Mouse (Mus musculus) midbrain, embryonic 11.5 days (tissue): ENCODE results near the gene Larp1. TPM values are rescaled to one million over a fixed set of nuclear protein-coding genes. Genes with fewer than 3 reads are reported as not detected.

Experiments
- ATAC-seq: fragments of 200-750 bp; cut with Nextera tagmentation; 2 replicates; pipeline ENCODE4 v1.8.0; 2017; ENCODE audit warnings: moderate TSS enrichment, moderate library complexity; ENCODE audit not compliant: low FRiP score
- DNase-seq: peaks from one replicate; pipeline ENCODE4 v3.0.0; 2015; ENCODE audit warnings: low spot score; ENCODE audit errors: missing footprints
- H3K27ac ChIP-seq: fragments of 300-500 bp; sonication (generic); 2 replicates; pipeline ENCODE4 v1.5.1; 2014; ENCODE audit warnings: low read depth, low read length
- H3K27me3 ChIP-seq: fragments of 300-500 bp; sonication (generic); 2 replicates; pipeline ENCODE4 v1.6.1; 2014; ENCODE audit warnings: mild to moderate bottlenecking, low read length, moderate library complexity, mixed read lengths; ENCODE audit not compliant: control insufficient read depth, insufficient read depth
- H3K36me3 ChIP-seq: fragments of 300-500 bp; sonication (generic); 2 replicates; pipeline ENCODE4 v1.6.1; 2014; ENCODE audit warnings: mild to moderate bottlenecking, low read length, moderate library complexity, mixed read lengths; ENCODE audit not compliant: control insufficient read depth, insufficient read depth
- H3K4me1 ChIP-seq: fragments of 300-500 bp; sonication (generic); 2 replicates; pipeline ENCODE4 v1.6.1; 2014; ENCODE audit warnings: low read length; ENCODE audit not compliant: control insufficient read depth, insufficient read depth
- H3K4me2 ChIP-seq: fragments of 300-500 bp; sonication (generic); 2 replicates; pipeline ENCODE4 v1.6.1; 2014; ENCODE audit warnings: mild to moderate bottlenecking, moderate library complexity
- H3K4me3 ChIP-seq: fragments of 300-500 bp; sonication (generic); 2 replicates; pipeline ENCODE4 v1.5.1; 2014; ENCODE audit warnings: low read depth, low read length
- H3K9ac ChIP-seq: fragments of 300-500 bp; sonication (generic); 2 replicates; pipeline ENCODE4 v1.6.1; 2014; ENCODE audit warnings: low read length
- H3K9me3 ChIP-seq: fragments of 300-500 bp; sonication (generic); 2 replicates; pipeline ENCODE4 v1.6.1; 2016; ENCODE audit warnings: low read length; ENCODE audit not compliant: control insufficient read depth
- WGBS: fragments of 180-500 bp; shearing (Covaris S2); extraction: QIAGEN DNeasy Blood & Tissue Kit; methylation state at CpG from one replicate; pipeline ENCODE4 v1.1.7; 2014; 5-methylcytosine and 5-hydroxymethylcytosine counted together
- polyA plus RNA-seq: library from polyadenylated mRNA; unstranded; fragments of >200 nt; fragmentation: Nextera tagmentation; extraction: Ambion mirVana; gene quantifications from 2 replicates; pipeline ENCODE4 v1.2.1, GENCODE M21; 2014

The Larp1 gene
- polyA plus RNA-seq, 1 experiment from 2014 or later: 14.0 TPM

DNA sequence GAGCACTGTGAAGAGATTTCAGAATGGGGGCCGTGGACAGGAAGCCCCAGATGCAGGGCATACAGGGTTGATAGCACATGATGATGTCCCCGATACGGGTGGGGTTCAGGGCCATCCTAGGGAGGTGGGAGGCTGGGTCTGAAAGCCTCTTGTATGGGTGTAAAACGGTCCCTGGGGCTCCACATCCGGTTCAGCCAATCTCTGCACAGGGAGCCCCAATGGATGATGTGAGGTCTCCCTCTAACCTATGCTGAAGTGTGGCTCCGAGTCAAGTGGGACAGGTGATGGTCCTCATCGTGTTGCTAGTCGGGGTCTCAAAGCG lies 35.0 kb upstream of the Larp1 start:
- Histone ChIP-seq H3K27ac (no peak overlapping the region), H3K4me3 (no peak overlapping the region), H3K36me3 (no peaks in the 10 kb centered on the region), H3K4me1 (no peaks in the 10 kb centered on the region), H3K4me2 (no peak overlapping the region), H3K9me3 (no peaks in the 10 kb centered on the region), H3K27me3 (no peaks in the 10 kb centered on the region), H3K9ac (no peak overlapping the region)
- DNase-seq: no peak
- WGBS: 71% methylated on average over 9 of the region's 9 CpGs
- no peak for ATAC-seq

DNA sequence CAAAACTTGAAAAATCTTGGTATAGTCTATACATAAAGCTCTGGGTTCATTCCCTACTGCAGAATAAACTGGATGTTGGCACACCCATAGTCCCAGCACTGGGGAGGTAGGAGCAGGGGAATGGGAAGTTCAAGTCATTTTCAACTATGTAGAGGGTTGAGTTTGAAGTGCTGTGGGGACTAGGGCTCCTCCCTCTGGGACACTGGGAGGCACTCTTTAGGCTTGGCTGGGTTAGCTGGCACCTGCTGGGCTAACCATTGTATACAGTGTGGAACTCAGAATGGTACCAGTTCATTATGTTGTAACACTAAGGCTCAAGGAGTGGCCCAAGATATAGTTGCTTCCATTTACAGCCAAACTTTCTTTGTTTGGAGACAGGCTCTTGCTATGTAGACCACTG lies 33.0 kb upstream of the Larp1 start:
- DNase-seq (peak; percentile 35), ATAC-seq (no peak)
- H3K36me3 ChIP-seq: no peaks in the 10 kb centered on the region
- H3K4me2 ChIP-seq: no peak overlapping the region
- no peaks in the 10 kb centered on the region for H3K27me3 ChIP-seq
- no peak overlapping the region for H3K27ac ChIP-seq
- H3K4me1 ChIP-seq: no peaks in the 10 kb centered on the region
- H3K9me3 ChIP-seq: no peaks in the 10 kb centered on the region
- no peak overlapping the region for H3K9ac ChIP-seq
- H3K4me3 ChIP-seq: no peak overlapping the region

- Histone ChIP-seq H3K27ac (no peak overlapping the region), H3K36me3 (no peaks in the 10 kb centered on the region), H3K4me1 (no peaks in the 10 kb centered on the region)
Measured at GRCm38 (mm10) chr11:57977681-57978080, 31.2 kb upstream of the Larp1 start.

DNA sequence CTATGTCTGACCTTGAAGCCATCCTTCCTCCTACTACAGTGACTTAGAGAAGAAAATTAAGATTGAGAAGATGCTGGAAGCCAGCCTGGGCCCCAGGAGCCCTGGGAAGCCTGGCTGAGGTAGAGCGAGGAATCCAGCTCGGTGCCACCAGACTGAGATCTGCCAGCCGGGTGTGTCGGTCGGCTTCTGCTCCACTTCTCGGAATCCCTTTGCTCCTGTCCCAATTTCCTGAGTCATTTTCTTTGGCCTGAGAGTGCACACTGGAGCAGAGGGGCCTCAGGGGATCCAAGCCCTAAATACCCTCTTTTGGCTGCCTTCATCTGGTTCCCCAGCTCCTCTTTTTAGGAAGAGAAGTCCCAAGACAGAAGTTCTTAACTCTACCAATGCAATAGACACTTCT lies 29.2 kb upstream of the Larp1 start:
- H3K9me3 ChIP-seq: no peaks in the 10 kb centered on the region
- no peaks in the 10 kb centered on the region for H3K27me3 ChIP-seq
- H3K4me3 ChIP-seq: no peak overlapping the region
- no peak overlapping the region for H3K9ac ChIP-seq
- no peak overlapping the region for H3K4me2 ChIP-seq
- no peak for ATAC-seq
- WGBS: 93% methylated on average over 6 of the region's 6 CpGs
- H3K4me1 ChIP-seq: no peaks in the 10 kb centered on the region
- DNase-seq: no peak
- no peaks in the 10 kb centered on the region for H3K36me3 ChIP-seq
- no peak overlapping the region for H3K27ac ChIP-seq

More at GRCm38 (mm10) chr11:57977681-57978080, 31.2 kb upstream of the Larp1 start:
- no peak overlapping the region for H3K4me3 ChIP-seq
- no peak overlapping the region for H3K9ac ChIP-seq
- ATAC-seq: no peak
- H3K4me2 ChIP-seq: no peak overlapping the region
- H3K27me3 ChIP-seq: no peaks in the 10 kb centered on the region
- DNase-seq: peak; percentile 75
- no peaks in the 10 kb centered on the region for H3K9me3 ChIP-seq
- 100% methylated on average over 1 of the region's 1 CpGs for WGBS

GRCm38 (mm10) chr11:57981083-57981809 lies 27.6 kb upstream of the Larp1 start:
- no peaks in the 10 kb centered on the region for H3K27me3 ChIP-seq
- WGBS: 83% methylated on average over 12 of the region's 12 CpGs
- no peak overlapping the region for H3K4me2 ChIP-seq
- H3K27ac ChIP-seq: no peak overlapping the region
- H3K9ac ChIP-seq: no peak overlapping the region
- H3K4me3 ChIP-seq: no peak overlapping the region
- H3K4me1 ChIP-seq: no peaks in the 10 kb centered on the region
- no peaks in the 10 kb centered on the region for H3K36me3 ChIP-seq
- no peak for DNase-seq
- no peaks in the 10 kb centered on the region for H3K9me3 ChIP-seq
- no peak for ATAC-seq

GRCm38 (mm10) chr11:57983480-57984342 lies 25.2 kb upstream of the Larp1 start:
- no peak overlapping the region for H3K9ac ChIP-seq
- no peaks in the 10 kb centered on the region for H3K27me3 ChIP-seq
- H3K9me3 ChIP-seq: no peaks in the 10 kb centered on the region
- DNase-seq (peak; percentile 83), ATAC-seq (no peak)
- 43% methylated on average over 16 of the region's 16 CpGs for WGBS
- no peaks in the 10 kb centered on the region for H3K36me3 ChIP-seq
- no peak overlapping the region for H3K4me2 ChIP-seq
- H3K4me1 ChIP-seq: no peaks in the 10 kb centered on the region
- no peak overlapping the region for H3K4me3 ChIP-seq
- no peak overlapping the region for H3K27ac ChIP-seq

- Histone ChIP-seq H3K27ac (no peak overlapping the region), H3K4me2 (no peak overlapping the region), H3K4me1 (no peaks in the 10 kb centered on the region), H3K36me3 (no peaks in the 10 kb centered on the region), H3K4me3 (no peak overlapping the region), H3K9ac (no peak overlapping the region), H3K27me3 (no peaks in the 10 kb centered on the region), H3K9me3 (no peaks in the 10 kb centered on the region)
- ATAC-seq (no peak), DNase-seq (no peak)
- WGBS: 43% methylated on average over 3 of the region's 3 CpGs
Measured at GRCm38 (mm10) chr11:57984343-57984666, 24.6 kb upstream of the Larp1 start.

DNA sequence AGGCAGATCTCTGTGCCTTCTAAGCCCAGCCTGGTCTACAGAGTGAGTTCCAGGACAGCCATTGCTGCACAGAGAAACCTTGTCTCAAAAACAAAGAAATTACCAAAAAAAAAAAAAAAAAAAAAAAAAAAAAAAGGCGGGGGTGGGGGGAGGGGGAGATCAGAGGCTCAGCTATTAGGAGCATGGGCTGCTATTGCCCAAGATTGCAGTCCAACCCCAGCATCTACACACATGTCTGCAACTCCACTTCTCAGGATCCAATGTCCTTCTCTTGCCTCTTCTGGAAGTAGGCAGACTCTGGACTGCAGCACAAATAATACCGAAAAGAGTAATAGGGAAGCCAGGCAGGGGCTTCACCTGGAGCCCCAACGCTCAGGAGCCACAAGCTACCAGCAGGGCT lies 23.4 kb upstream of the Larp1 start:
- H3K36me3 ChIP-seq: no peaks in the 10 kb centered on the region
- H3K4me3 ChIP-seq: no peak overlapping the region
- 78% methylated on average over 3 of the region's 3 CpGs for WGBS
- no peaks in the 10 kb centered on the region for H3K9me3 ChIP-seq
- DNase-seq (no peak), ATAC-seq (no peak)
- no peak overlapping the region for H3K4me2 ChIP-seq
- H3K27me3 ChIP-seq: no peaks in the 10 kb centered on the region
- no peaks in the 10 kb centered on the region for H3K4me1 ChIP-seq
- no peak overlapping the region for H3K9ac ChIP-seq
- H3K27ac ChIP-seq: no peak overlapping the region

GRCm38 (mm10) chr11:57986053-57986452 lies 22.8 kb upstream of the Larp1 start:
- 87% methylated on average over 6 of the region's 6 CpGs for WGBS
- ATAC-seq (no peak), DNase-seq (peak; percentile 60)
- no peak overlapping the region for H3K27ac ChIP-seq
- no peak overlapping the region for H3K4me3 ChIP-seq
- H3K4me2 ChIP-seq: no peak overlapping the region
- H3K4me1 ChIP-seq: no peaks in the 10 kb centered on the region
- H3K9me3 ChIP-seq: no peaks in the 10 kb centered on the region
- no peaks in the 10 kb centered on the region for H3K36me3 ChIP-seq
- H3K27me3 ChIP-seq: no peaks in the 10 kb centered on the region
- H3K9ac ChIP-seq: no peak overlapping the region
